ENCODE assay signal across 18 mouse cellular contexts in the genomic region with DNA sequence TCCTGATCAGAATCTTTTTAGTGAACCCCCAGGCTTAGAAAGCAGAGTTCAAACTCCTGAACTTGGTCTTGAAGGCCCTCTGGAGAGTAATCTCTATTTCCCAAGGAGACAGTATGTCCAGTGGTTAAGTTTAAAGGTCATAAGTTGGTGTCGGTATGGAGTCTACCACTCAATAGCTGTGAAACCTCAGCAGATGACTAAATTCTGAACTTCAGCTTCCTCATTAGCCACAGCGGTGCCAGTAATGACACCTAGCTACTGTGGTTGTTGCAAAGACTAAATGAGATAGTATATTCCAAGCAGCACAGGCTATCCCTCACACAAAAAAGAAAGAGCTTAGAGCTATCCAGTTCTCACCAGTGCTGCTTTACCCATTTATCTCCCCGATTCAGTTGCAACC. TPM values are rescaled to one million over a fixed set of nuclear protein-coding genes. Genes with fewer than 3 reads are reported as not detected.
"Had no signal": no experiment of that assay in that cellular context is flagged by ENCODE, and none has a peak within 500 bp of the region (broad histone marks: within the 10 kb centered on the region; RNA-seq: fewer than 3 reads in every experiment).

No protein-coding gene starts in this region.

- H3K4me3 ChIP-seq: megakaryocyte, embryonic 14.5 days; midbrain, embryonic 12.5 days; myocyte; neural tube, embryonic 13.5 days; neural tube, embryonic 15.5 days; stomach, embryonic 15.5 days had no signal

- H3K9ac ChIP-seq: liver, embryonic 14.5 days; lung, embryonic 14.5 days; midbrain, embryonic 12.5 days; neural tube, embryonic 13.5 days; neural tube, embryonic 15.5 days; stomach, embryonic 15.5 days had no signal

- H3K36me3 ChIP-seq: midbrain, embryonic 12.5 days; neural tube, embryonic 13.5 days; neural tube, embryonic 15.5 days; stomach, embryonic 15.5 days had no signal

- H3K27ac ChIP-seq: liver, embryonic 14.5 days; midbrain, embryonic 12.5 days; neural tube, embryonic 13.5 days; neural tube, embryonic 15.5 days; stomach, embryonic 15.5 days; stomach, postnatal 0 days had no signal

- H3K27me3 ChIP-seq: megakaryocyte, embryonic 14.5 days; midbrain, embryonic 12.5 days; neural tube, embryonic 13.5 days; neural tube, embryonic 15.5 days; stomach, embryonic 15.5 days had no signal

- H3K4me2 ChIP-seq: lung, embryonic 14.5 days; midbrain, embryonic 12.5 days; neural tube, embryonic 13.5 days; neural tube, embryonic 15.5 days; stomach, embryonic 15.5 days had no signal

- DNase-seq: lung, adult 18-20 months; lung, embryonic 14.5 days; lung, postnatal 10 days; lung, postnatal 4 days; midbrain, embryonic 14.5 days; right cerebral cortex, postnatal 14 days; thymus, adult 2 months; thymus, postnatal 25 days; thymus, postnatal 4 days had no signal

- H3K9me3 ChIP-seq: megakaryocyte, embryonic 14.5 days; midbrain, embryonic 12.5 days; neural tube, embryonic 13.5 days; neural tube, embryonic 15.5 days; stomach, embryonic 15.5 days had no signal

- H3K4me1 ChIP-seq: midbrain, embryonic 12.5 days; neural tube, embryonic 13.5 days; neural tube, embryonic 15.5 days; stomach, embryonic 15.5 days had no signal

RNA-seq across cellular contexts. Expression of gene Timp4, which starts 36.2 kb away (rescaled TPM):
- polyA plus RNA-seq: liver, embryonic 14.5 days; liver, embryonic 16.5 days had no signal
